Mouse (Mus musculus): ENCODE results near the gene Tmem229b. TPM values are rescaled to one million over a fixed set of nuclear protein-coding genes. Genes with fewer than 3 reads are reported as not detected.

Gene Tmem229b
- 5.4 and 7.3 TPM in 2 replicates for polyA plus RNA-seq (2015; fragmentation: Nextera tagmentation; extraction: Ambion mirVana)

DNA sequence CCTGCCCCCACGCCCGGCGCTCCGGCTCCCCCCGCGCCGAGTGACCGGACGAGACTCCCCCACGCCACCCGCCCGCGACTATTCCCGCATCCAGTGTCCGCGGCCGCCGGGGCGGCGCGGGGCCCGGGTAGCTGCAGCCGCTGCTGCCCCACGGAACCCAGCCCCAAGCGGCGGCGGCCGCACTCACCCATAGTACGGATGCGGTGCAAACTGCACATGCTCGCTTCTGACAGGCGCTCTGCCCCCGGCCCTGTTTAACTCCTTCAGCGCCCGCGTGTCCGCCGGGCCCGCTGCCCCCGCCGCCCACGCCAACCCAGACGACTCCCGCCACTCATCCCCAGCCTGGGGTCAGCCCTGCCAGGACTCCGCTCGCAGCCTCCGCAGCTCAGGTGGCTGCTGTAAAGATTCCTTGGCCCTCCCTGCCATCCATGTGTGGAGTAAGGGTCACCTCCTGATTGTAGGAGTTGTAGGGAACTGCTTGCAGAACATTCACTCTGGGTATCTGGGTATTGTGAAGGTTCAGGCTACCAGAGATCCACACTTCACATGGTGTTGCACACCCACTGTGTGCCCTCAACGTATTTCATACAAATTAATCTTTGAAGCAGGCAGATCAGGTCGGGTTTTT, at the start of gene Tmem229b:
Tmem229b (minus strand) TSS at position 502 of the 628 bp plus-strand sequence.
- Histone ChIP-seq H3K9me3 (no peaks in the 10 kb centered on the region), H3K27ac (peak within 1 kb of the TSS; percentile 39)

DNA sequence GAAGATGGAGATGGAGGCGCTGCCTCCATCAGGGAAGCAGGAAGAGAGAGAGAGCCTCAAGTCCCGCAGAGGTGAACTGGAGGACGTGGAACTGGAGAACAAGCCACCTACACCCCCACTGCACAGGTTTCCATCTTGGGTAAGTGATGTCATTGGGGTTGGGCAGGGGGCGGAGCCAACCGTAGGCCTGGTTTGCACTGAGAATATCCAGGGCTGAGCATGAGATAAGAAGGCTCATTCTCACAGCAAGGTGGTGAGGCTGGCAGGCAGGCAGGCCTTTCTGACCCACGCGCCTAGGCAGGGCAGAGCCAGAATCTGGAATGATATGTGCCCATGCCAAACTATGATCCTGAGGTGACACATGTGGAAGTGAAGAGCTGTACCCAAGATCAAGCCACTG, 47.8 kb upstream of the Tmem229b start:
- H3K27me3 ChIP-seq, result no peaks in the 10 kb centered on the region
- H3K27ac ChIP-seq, result no peak overlapping the region
- no peaks in the 10 kb centered on the region for H3K4me1 ChIP-seq
- ATAC-seq (ENCODE audit: borderline replicate concordance, extremely low read depth, low FRiP score, low TSS enrichment), result no peak
- WGBS, result 84% methylated on average over 7 of the region's 7 CpGs
- 0 out of 2 replicates have a peak, but pooled peaks cover 5% of the 10 kb centered on the region for H3K36me3 ChIP-seq
- H3K4me2 ChIP-seq, result no peak overlapping the region
- H3K4me3 ChIP-seq, result no peak overlapping the region
- H3K9ac ChIP-seq, result no peak overlapping the region
- H3K9me3 ChIP-seq, result no peaks in the 10 kb centered on the region

More for the DNA sequence above, at the start of gene Tmem229b:
- 2% methylated on average over 40 of the region's 49 CpGs for WGBS
- peaks cover 10% of the 10 kb centered on the region for H3K4me1 ChIP-seq
- H3K4me2 ChIP-seq, result peak within 1 kb of the TSS; percentile 90
- peak within 1 kb of the TSS; percentile 90 for H3K4me3 ChIP-seq
- peak within 1 kb of the TSS; percentile 71 for H3K9ac ChIP-seq
- H3K36me3 ChIP-seq, result no peaks in the 10 kb centered on the region
- H3K27me3 ChIP-seq, result peaks cover 15% of the 10 kb centered on the region
- ATAC-seq (ENCODE audit: borderline replicate concordance, extremely low read depth, low FRiP score, low TSS enrichment), result peak; percentile 76

DNA sequence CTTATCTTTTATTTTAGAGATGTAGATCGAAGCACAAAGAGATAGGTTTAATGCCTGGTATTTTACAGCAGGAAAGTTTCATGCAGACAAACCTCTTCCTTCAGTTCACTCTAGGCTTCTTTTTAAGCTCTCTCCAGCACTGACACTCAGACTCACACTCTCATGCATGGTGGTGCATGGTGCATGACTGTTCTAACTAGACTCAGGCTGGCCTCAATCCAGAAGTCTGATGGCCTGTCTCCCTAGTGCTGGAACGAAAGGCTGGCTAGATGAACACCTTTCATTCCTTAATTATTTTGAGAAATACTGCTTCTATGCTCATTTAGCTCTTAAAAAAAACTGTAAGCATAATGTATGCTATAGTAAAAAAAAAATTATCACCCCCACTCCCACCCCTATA, 44.6 kb upstream of the Tmem229b start:
- no peak overlapping the region for H3K4me3 ChIP-seq
- H3K4me1 ChIP-seq, result no peaks in the 10 kb centered on the region
- no peak overlapping the region for H3K27ac ChIP-seq
- H3K9me3 ChIP-seq, result no peaks in the 10 kb centered on the region
- H3K4me2 ChIP-seq, result no peak overlapping the region
- no peak for ATAC-seq (ENCODE audit: borderline replicate concordance, extremely low read depth, low FRiP score, low TSS enrichment)
- no peaks in the 10 kb centered on the region for H3K27me3 ChIP-seq
- 79% methylated on average over 2 of the region's 2 CpGs for WGBS
- H3K9ac ChIP-seq, result no peak overlapping the region
- H3K36me3 ChIP-seq, result 0 out of 2 replicates have a peak, but pooled peaks cover 5% of the 10 kb centered on the region

DNA sequence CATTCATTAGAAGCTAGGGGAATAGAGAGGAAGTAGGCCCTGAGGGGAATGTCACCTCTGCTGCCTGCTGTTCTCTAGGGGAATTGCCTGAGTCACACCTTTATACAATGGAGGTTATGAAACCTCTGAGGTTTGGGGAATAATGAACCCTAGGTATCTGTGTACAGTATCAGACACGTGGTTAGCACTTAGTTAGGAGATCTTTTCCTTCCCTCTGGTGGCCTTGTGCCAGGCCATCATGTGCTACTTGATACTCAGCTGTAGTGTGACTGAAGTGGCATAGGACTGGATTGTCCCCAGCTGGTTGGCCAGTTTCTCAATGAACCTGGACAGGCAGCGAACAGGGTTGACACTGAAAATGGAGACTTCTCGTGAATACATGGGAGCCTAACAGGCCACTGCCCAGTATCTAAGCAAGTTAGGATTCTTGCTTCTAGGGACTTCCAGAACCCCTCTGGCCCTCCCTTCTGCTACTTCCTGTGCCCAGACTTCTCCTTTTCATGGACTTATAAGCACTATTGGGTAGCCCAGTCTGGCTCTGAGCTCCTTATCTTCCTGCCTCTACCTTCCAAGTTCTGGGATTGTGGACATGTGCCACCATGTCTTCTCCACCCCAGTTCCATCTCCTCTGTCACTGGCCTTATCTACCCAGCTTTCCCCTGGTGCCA, 43.3 kb upstream of the Tmem229b start:
- Histone ChIP-seq H3K4me2 (no peak overlapping the region), H3K9ac (no peak overlapping the region), H3K9me3 (no peaks in the 10 kb centered on the region), H3K36me3 (0 out of 2 replicates have a peak, but pooled peaks cover 2% of the 10 kb centered on the region), H3K4me3 (no peak overlapping the region), H3K4me1 (no peaks in the 10 kb centered on the region), H3K27me3 (no peaks in the 10 kb centered on the region), H3K27ac (no peak overlapping the region)
- WGBS, result 65% methylated on average over 3 of the region's 3 CpGs
- no peak for ATAC-seq (ENCODE audit: borderline replicate concordance, extremely low read depth, low FRiP score, low TSS enrichment)

DNA sequence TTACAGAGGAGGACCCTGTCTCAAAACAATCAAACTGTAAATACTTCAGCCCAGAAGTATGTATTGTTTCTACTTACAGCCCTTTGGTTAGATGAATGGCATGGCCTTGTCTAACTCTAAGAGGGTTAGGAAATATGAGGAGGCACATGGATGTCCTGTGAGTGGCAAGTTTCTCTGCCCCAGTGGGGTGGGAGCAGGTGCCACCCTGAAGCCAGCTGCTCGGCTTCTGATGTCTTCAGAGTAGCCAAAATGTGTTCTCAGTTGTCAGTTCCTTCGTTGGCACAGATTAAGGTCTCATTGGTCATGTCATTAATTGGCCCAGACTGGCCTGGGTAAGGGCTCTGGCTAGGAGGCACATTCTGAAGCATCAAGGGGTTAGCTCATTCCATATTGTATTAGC, 42.4 kb upstream of the Tmem229b start:
- no peak overlapping the region for H3K4me2 ChIP-seq
- H3K36me3 ChIP-seq, result 0 out of 2 replicates have a peak, but pooled peaks cover 2% of the 10 kb centered on the region
- no peak for ATAC-seq (ENCODE audit: borderline replicate concordance, extremely low read depth, low FRiP score, low TSS enrichment)
- no peak overlapping the region for H3K4me3 ChIP-seq
- no peaks in the 10 kb centered on the region for H3K27me3 ChIP-seq
- WGBS, result 76% methylated on average over 2 of the region's 2 CpGs
- no peak overlapping the region for H3K27ac ChIP-seq
- H3K9ac ChIP-seq, result no peak overlapping the region
- no peaks in the 10 kb centered on the region for H3K4me1 ChIP-seq
- no peaks in the 10 kb centered on the region for H3K9me3 ChIP-seq

DNA sequence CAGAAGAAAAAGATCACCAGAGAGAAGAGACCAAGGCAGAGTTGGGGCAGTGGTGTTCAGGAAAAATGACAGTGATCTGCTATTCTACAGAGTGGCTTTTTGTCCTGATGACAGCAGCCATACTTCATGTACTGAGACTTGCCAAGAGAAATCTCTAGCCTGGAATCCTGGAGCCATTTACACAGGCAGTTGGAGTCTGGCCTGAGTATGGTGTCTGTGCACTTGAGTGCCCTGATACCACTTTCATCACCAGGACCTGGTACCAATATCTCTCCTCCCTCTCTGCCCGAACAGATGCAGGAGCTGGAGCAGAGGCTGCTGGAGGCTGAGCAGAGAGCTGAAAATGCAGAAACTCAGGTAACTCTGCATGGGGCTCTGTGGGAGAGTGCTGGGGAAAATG, 41.5 kb upstream of the Tmem229b start:
- Histone ChIP-seq H3K36me3 (0 out of 2 replicates have a peak, but pooled peaks cover 2% of the 10 kb centered on the region), H3K4me3 (no peak overlapping the region), H3K27me3 (no peaks in the 10 kb centered on the region), H3K9me3 (no peaks in the 10 kb centered on the region), H3K9ac (no peak overlapping the region), H3K4me1 (no peaks in the 10 kb centered on the region), H3K27ac (no peak overlapping the region), H3K4me2 (no peak overlapping the region)
- 94% methylated on average over 1 of the region's 1 CpGs for WGBS
- no peak for ATAC-seq (ENCODE audit: borderline replicate concordance, extremely low read depth, low FRiP score, low TSS enrichment)

DNA sequence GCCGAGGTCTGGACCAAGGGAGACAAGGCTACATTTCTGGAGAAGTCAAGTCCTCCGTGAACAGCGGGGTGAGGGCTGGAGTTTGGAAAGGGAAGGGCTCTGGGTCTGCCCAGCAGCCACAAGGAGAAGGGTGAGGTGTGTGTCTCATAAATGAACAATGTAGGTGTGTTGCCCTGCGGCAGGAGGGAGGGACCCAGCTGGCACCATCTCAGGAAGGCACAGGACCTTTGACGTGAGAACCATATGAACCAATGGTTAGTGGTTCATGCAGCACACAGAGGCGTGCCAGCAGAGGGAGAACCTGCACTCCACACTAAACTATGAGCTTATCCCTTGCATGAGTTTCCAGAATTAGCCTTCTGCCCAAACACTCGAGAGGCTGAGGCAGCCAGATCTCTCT, 39.8 kb upstream of the Tmem229b start:
- Histone ChIP-seq H3K4me3 (no peak overlapping the region), H3K9ac (no peak overlapping the region), H3K4me1 (no peaks in the 10 kb centered on the region), H3K4me2 (no peak overlapping the region), H3K9me3 (no peaks in the 10 kb centered on the region), H3K27me3 (no peaks in the 10 kb centered on the region), H3K36me3 (no peaks in the 10 kb centered on the region), H3K27ac (no peak overlapping the region)
- 86% methylated on average over 7 of the region's 7 CpGs for WGBS
- no peak for ATAC-seq (ENCODE audit: borderline replicate concordance, extremely low read depth, low FRiP score, low TSS enrichment)

DNA sequence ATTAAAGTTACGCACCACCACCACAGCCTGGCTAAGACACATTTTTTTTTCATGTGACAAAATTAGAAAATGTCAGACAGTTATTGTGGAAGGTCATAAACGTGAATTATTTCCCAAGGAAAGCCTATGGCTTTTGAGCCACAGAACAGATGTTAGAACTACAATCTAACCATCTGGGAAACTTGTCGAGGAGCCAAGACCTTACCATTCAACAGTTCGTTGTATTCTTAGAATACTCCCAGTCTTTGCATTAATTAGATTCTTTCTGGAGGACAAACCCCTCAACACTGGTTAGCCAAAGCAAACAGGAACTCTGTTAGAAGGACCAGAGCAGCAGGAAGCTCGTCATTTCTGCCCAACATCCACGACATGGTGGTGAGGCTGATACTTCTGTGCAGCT, 38.7 kb upstream of the Tmem229b start:
- H3K27ac ChIP-seq, result no peak overlapping the region
- H3K9ac ChIP-seq, result no peak overlapping the region
- no peaks in the 10 kb centered on the region; the same call in 1 of the 2 replicates for H3K36me3 ChIP-seq
- WGBS, result 62% methylated on average over 6 of the region's 6 CpGs
- no peak overlapping the region for H3K4me2 ChIP-seq
- H3K4me3 ChIP-seq, result no peak overlapping the region
- H3K27me3 ChIP-seq, result no peaks in the 10 kb centered on the region
- no peaks in the 10 kb centered on the region for H3K9me3 ChIP-seq
- ATAC-seq (ENCODE audit: borderline replicate concordance, extremely low read depth, low FRiP score, low TSS enrichment), result no peak
- no peaks in the 10 kb centered on the region for H3K4me1 ChIP-seq

DNA sequence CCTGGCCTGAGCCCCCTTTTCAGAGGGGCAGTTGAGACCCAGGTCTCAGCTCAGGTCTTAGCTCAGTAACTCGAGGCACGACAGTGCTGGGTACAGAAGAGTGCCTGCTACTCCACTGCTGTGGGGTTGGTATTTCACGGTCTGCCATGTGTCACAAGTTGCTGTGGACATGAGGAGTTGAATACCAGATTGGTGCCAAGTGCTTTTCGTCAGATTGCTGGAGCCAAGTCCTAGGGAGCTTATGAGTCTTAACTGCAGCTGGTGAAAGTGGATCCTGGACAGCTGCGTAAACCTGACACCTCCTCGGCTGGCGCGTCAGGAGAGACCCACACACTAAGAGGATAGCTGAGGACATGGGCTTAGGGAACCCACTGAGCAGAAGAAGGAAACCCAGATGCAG, 37.2 kb upstream of the Tmem229b start:
- Histone ChIP-seq H3K9me3 (no peaks in the 10 kb centered on the region), H3K9ac (no peak overlapping the region), H3K4me2 (no peak overlapping the region), H3K36me3 (no peaks in the 10 kb centered on the region; the same call in 1 of the 2 replicates), H3K27ac (no peak overlapping the region), H3K4me1 (no peaks in the 10 kb centered on the region), H3K27me3 (no peaks in the 10 kb centered on the region), H3K4me3 (no peak overlapping the region)
- 67% methylated on average over 8 of the region's 8 CpGs for WGBS
- peak; percentile 42; the same call in 1 of the 2 replicates for ATAC-seq (ENCODE audit: borderline replicate concordance, extremely low read depth, low FRiP score, low TSS enrichment)

DNA sequence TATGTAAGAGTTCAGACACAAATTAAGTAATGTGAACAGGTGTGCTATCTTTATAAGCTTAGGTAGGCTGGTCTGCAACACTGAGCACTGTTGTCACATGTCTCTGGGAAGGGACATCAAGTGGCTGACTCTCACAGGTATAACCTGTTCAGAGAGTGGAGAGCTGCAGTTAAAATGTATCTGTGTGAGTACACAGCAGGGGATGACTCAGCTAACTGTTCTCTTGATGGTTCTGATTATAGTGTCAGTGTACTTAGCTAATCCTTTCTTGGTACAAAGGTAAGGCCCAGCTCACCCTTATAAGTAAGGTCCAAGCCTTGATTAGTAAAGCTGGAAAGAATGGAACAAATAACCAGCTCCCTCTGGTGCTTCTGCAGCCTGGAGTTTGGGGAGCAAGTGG, 34.0 kb upstream of the Tmem229b start:
- H3K4me2 ChIP-seq, result no peak overlapping the region
- H3K36me3 ChIP-seq, result no peaks in the 10 kb centered on the region; the same call in 1 of the 2 replicates
- H3K9ac ChIP-seq, result no peak overlapping the region
- no peak overlapping the region for H3K4me3 ChIP-seq
- H3K27me3 ChIP-seq, result no peaks in the 10 kb centered on the region
- H3K4me1 ChIP-seq, result no peaks in the 10 kb centered on the region
- H3K9me3 ChIP-seq, result no peaks in the 10 kb centered on the region
- H3K27ac ChIP-seq, result no peak overlapping the region
- ATAC-seq (ENCODE audit: borderline replicate concordance, extremely low read depth, low FRiP score, low TSS enrichment), result no peak

DNA sequence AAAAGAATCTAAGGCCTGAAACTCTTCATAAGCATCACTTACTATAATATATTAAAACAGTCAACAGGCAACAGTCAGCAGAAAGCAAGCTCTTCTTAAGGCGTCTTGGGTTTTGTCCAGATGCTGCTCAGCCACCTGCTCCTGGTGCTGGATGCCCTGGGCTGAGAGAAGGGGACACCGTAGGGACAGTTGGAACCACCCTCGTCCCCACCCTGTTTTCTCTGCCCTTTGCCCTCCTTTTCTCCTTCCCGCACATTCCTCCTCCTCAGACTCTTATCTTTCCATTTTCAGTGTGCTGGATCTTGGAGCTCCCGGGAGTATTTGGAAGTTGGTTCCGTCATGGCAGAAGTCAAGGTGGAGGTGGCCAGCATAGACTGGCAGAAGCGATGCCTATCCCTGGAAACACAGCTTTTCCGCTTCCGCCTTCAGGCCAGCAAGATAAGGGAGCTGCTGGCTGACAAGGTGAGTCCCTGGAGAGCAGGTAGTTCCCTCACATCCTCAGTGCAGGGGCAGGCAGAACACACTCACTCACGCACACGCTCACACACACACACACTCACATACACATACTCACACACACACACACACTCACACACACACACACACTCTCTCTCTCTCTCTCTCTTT, 32.9 kb upstream of the Tmem229b start:
- no peak for ATAC-seq (ENCODE audit: borderline replicate concordance, extremely low read depth, low FRiP score, low TSS enrichment)
- H3K27ac ChIP-seq, result no peak overlapping the region
- no peaks in the 10 kb centered on the region; the same call in 1 of the 2 replicates for H3K36me3 ChIP-seq
- H3K9me3 ChIP-seq, result no peaks in the 10 kb centered on the region
- H3K27me3 ChIP-seq, result no peaks in the 10 kb centered on the region
- WGBS, result 81% methylated on average over 11 of the region's 11 CpGs
- no peak overlapping the region for H3K9ac ChIP-seq
- H3K4me3 ChIP-seq, result no peak overlapping the region
- H3K4me2 ChIP-seq, result no peak overlapping the region
- no peaks in the 10 kb centered on the region for H3K4me1 ChIP-seq

DNA sequence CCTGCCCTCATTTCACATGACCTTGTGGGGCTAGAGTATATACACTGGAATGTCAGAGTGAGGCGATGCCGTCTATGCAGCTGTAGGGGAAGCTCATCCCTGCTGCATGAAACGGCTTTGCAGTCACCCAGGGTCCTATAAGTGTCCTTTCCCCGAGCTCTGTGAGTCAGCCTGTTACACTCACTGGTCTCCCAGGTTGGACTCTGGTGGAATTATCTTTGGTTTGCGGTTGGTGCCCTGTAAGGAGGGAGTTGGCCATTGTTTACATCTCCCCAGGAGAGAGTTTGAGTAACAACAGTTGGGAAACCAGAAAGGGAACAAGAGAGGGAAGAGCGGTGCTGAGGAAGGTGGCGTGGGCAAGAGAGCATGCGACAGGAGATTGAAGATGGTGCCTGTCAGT, 32.3 kb upstream of the Tmem229b start:
- Histone ChIP-seq H3K27ac (no peak overlapping the region), H3K4me3 (no peak overlapping the region), H3K36me3 (no peaks in the 10 kb centered on the region; the same call in 1 of the 2 replicates), H3K4me2 (no peak overlapping the region), H3K9ac (no peak overlapping the region), H3K27me3 (no peaks in the 10 kb centered on the region), H3K4me1 (no peaks in the 10 kb centered on the region), H3K9me3 (no peaks in the 10 kb centered on the region)
- ATAC-seq (ENCODE audit: borderline replicate concordance, extremely low read depth, low FRiP score, low TSS enrichment), result no peak
- 49% methylated on average over 8 of the region's 8 CpGs for WGBS

All from lung, embryonic 15.5 days (tissue).